ENCODE assay signal across 25 mouse cellular contexts in the genomic region with DNA sequence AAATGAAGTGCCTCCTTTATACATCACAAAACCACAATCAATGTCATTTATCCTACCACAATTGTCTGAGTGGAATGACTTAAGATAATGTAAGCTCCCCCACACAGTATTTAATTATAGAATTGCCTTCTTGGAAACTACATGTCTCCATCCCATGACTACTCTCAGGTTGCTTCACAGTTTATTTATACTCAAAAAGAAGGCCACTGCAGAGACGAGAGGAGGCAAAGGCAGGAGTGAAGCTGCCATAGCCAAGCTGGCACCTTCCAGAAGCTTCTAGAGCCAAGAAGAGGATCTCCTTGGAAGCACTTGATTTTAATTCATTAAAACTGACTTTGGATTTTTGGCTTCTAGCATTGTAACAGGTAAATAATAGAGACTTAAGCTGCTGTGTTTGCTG.
"Had no signal": no experiment of that assay in that cellular context is flagged by ENCODE, and none has a peak within 500 bp of the region (broad histone marks: within the 10 kb centered on the region; RNA-seq: fewer than 3 reads in every experiment).

No protein-coding gene starts in this region.

- ATAC-seq: forebrain, postnatal 0 days; hindbrain, postnatal 0 days; intestine, embryonic 16.5 days; liver, embryonic 12.5 days had no signal

- H3K4me3 ChIP-seq: heart, adult 2 months; heart, embryonic 13.5 days; heart, embryonic 15.5 days; hindbrain, embryonic 13.5 days; hindbrain, embryonic 15.5 days; kidney, embryonic 15.5 days; limb, embryonic 13.5 days; limb, embryonic 15.5 days; liver, embryonic 12.5 days had no signal

- DNase-seq: forebrain, postnatal 0 days; gastrocnemius, postnatal 25 days; heart, adult 11 months; heart, adult 2 months; heart, postnatal 14 days; heart, postnatal 36 days; kidney, adult 11 months; kidney, adult 2 months; kidney, adult 9 months; kidney, postnatal 14 days; kidney, postnatal 36 days; layer of hippocampus, adult 9-11 months; layer of hippocampus, postnatal 36 days; left cerebral cortex, postnatal 4 days had no signal

- H3K27ac ChIP-seq: heart, adult 2 months; heart, embryonic 13.5 days; heart, embryonic 15.5 days; hindbrain, embryonic 13.5 days; hindbrain, embryonic 15.5 days; hindbrain, postnatal 0 days; kidney, embryonic 15.5 days; kidney, postnatal 0 days; limb, embryonic 13.5 days; limb, embryonic 15.5 days; liver, embryonic 12.5 days had no signal
